13 mouse cellular contexts compared by ENCODE assay signal in genomic region chr4:155849792-155850451, GRCm38 (mm10). TPM values are rescaled to one million over a fixed set of nuclear protein-coding genes. Genes with fewer than 3 reads are reported as not detected.
A peak's percentile ranks its signal among the peaks of the same experiment; 100 is the strongest.
DNase-seq lines count a peak whose midpoint lies in the region; ATAC-seq and TF ChIP-seq lines count a peak whose summit lies in the region.
"Had no signal": no experiment of that assay in that cellular context is flagged by ENCODE, and none has a peak within 500 bp of the region (broad histone marks: within the 10 kb centered on the region; RNA-seq: fewer than 3 reads in every experiment).

No protein-coding gene starts in this region.

- H3K27ac ChIP-seq in forebrain, embryonic 13.5 days = no peak overlapping the region
- H3K27ac ChIP-seq in forebrain, embryonic 16.5 days (ENCODE audit: low read length) = no peak overlapping the region
- H3K27ac ChIP-seq in liver, adult 2 months (replicated peaks; ENCODE audit: insufficient read depth, low read depth, low read length) = peak overlapping the region; percentile 15; the same call in 1 of the 2 replicates
- H3K27ac ChIP-seq in liver, embryonic 11.5 days (ENCODE audit: low read depth, low read length) = no peak overlapping the region
- H3K27ac ChIP-seq in hindbrain, embryonic 16.5 days (ENCODE audit: low read depth, low read length) = no peak overlapping the region
- H3K27ac ChIP-seq in liver, postnatal 0 days (ENCODE audit: low read depth) = no peak overlapping the region
- H3K27ac ChIP-seq: lung, embryonic 15.5 days had no signal

- peak overlapping the region; percentile 96; the same call in 1 of the 2 replicates for H3K4me2 ChIP-seq in forebrain, embryonic 13.5 days
- no peak overlapping the region for H3K4me2 ChIP-seq in forebrain, embryonic 16.5 days (ENCODE audit: low read length)
- H3K4me2 ChIP-seq in liver, embryonic 11.5 days = no peak overlapping the region; the same call in 1 of the 2 replicates
- peak overlapping the region; percentile 93; the same call in 1 of the 2 replicates for H3K4me2 ChIP-seq in hindbrain, embryonic 16.5 days (ENCODE audit: low read length)
- peak overlapping the region; percentile 95 for H3K4me2 ChIP-seq in liver, postnatal 0 days (ENCODE audit: low read depth, low read length)
- H3K4me2 ChIP-seq: lung, embryonic 15.5 days had no signal

- TF ChIP-seq POLR2A in liver, adult 2 months (IDR thresholded peaks at IDR 0.05; ENCODE audit: extremely low read depth, insufficient read depth, low read length) = no peak

- no peak for ATAC-seq in forebrain, embryonic 13.5 days
- ATAC-seq in forebrain, embryonic 16.5 days = no peak
- no peak for ATAC-seq in liver, embryonic 11.5 days (replicated peaks; ENCODE audit: low FRiP score)
- no peak for ATAC-seq in hindbrain, embryonic 16.5 days
- ATAC-seq in liver, postnatal 0 days = no peak
- ATAC-seq: activated CD4-positive, CD25-positive, alpha-beta regulatory T cell, adult 4 months had no signal

- no peaks in the 10 kb centered on the region for H3K27me3 ChIP-seq in forebrain, embryonic 13.5 days
- no peaks in the 10 kb centered on the region for H3K27me3 ChIP-seq in forebrain, embryonic 16.5 days (replicated peaks; ENCODE audit: control insufficient read depth, insufficient read depth, low read length)
- H3K27me3 ChIP-seq in liver, adult 2 months (ENCODE audit: control insufficient read depth, insufficient read depth, low read length) = no peaks in the 10 kb centered on the region
- no peaks in the 10 kb centered on the region for H3K27me3 ChIP-seq in liver, embryonic 11.5 days (replicated peaks; ENCODE audit: control insufficient read depth, insufficient read depth, low read length)
- no peaks in the 10 kb centered on the region for H3K27me3 ChIP-seq in hindbrain, embryonic 16.5 days (replicated peaks; ENCODE audit: control insufficient read depth, insufficient read depth, low read length)
- H3K27me3 ChIP-seq in liver, postnatal 0 days (ENCODE audit: insufficient read depth, low read length) = no peaks in the 10 kb centered on the region
- H3K27me3 ChIP-seq: lung, embryonic 15.5 days had no signal

- H3K9ac ChIP-seq in forebrain, embryonic 13.5 days = peak overlapping the region; percentile 94; the same call in 1 of the 2 replicates
- no peak overlapping the region for H3K9ac ChIP-seq in forebrain, embryonic 16.5 days (replicated peaks; ENCODE audit: low read depth, low read length)
- H3K9ac ChIP-seq in liver, adult 2 months (ENCODE audit: low read depth, low read length) = no peak overlapping the region
- no peak overlapping the region for H3K9ac ChIP-seq in liver, embryonic 11.5 days (ENCODE audit: low read depth, low read length)
- no peak overlapping the region for H3K9ac ChIP-seq in hindbrain, embryonic 16.5 days (ENCODE audit: low read depth, low read length)
- H3K9ac ChIP-seq in liver, postnatal 0 days (replicated peaks) = no peak overlapping the region; the same call in 1 of the 2 replicates
- H3K9ac ChIP-seq: lung, embryonic 15.5 days had no signal

- no peak overlapping the region for H3K4me3 ChIP-seq in forebrain, embryonic 13.5 days
- H3K4me3 ChIP-seq in forebrain, embryonic 16.5 days (replicated peaks; ENCODE audit: low read length) = no peak overlapping the region
- no peak overlapping the region for H3K4me3 ChIP-seq in liver, adult 2 months (ENCODE audit: insufficient read depth, low read depth, low read length)
- H3K4me3 ChIP-seq in liver, embryonic 11.5 days (ENCODE audit: low read depth, low read length) = no peak overlapping the region
- H3K4me3 ChIP-seq in hindbrain, embryonic 16.5 days (ENCODE audit: low read length) = no peak overlapping the region
- no peak overlapping the region for H3K4me3 ChIP-seq in liver, postnatal 0 days (ENCODE audit: low read depth, low read length)
- H3K4me3 ChIP-seq: lung, embryonic 15.5 days had no signal

- 86% methylated on average over 3 of the region's 3 CpGs for whole genome bisulfite sequencing in forebrain, embryonic 13.5 days
- WGBS in forebrain, embryonic 16.5 days = 84% methylated on average over 3 of the region's 3 CpGs
- 26% methylated on average over 3 of the region's 3 CpGs for WGBS in liver, adult 2 months
- WGBS in liver, embryonic 11.5 days = 73% methylated on average over 3 of the region's 3 CpGs
- WGBS in hindbrain, embryonic 16.5 days = 92% methylated on average over 3 of the region's 3 CpGs
- WGBS in liver, postnatal 0 days (ENCODE audit: insufficient replicate concordance) = 80% methylated on average over 3 of the region's 3 CpGs

- TF ChIP-seq CTCF in liver, adult 2 months (IDR thresholded peaks at IDR 0.05; ENCODE audit: low read depth, low read length) = no peak
- TF ChIP-seq CTCF in liver, postnatal 0 days (IDR thresholded peaks at IDR 0.05; ENCODE audit: low read depth) = no peak

- peaks cover 40% of the 10 kb centered on the region for H3K79me2 ChIP-seq in liver, adult 2 months (ENCODE audit: control insufficient read depth, insufficient read depth, low read length)

- peak; percentile 64 for DNase-seq in liver, adult 2 months (ENCODE audit: extremely low read depth, low read depth, low spot score)
- DNase-seq in liver, embryonic 11.5 days (ENCODE audit: low spot score) = no peak
- no peak for DNase-seq in liver, postnatal 0 days
- DNase-seq in layer of hippocampus, postnatal 25 days (ENCODE audit: extremely low spot score in 1 of 2, low spot score in 1 of 2) = no peak
- DNase-seq in spleen, postnatal 14 days (ENCODE audit: low spot score in 2 of 2) = no peak
- DNase-seq: embryo, embryonic 11 days; retina, postnatal 1 day; thymus, adult 18-20 months had no signal

- H3K9me3 ChIP-seq in forebrain, embryonic 13.5 days (replicated peaks) = no peaks in the 10 kb centered on the region
- no peaks in the 10 kb centered on the region for H3K9me3 ChIP-seq in forebrain, embryonic 16.5 days (ENCODE audit: control insufficient read depth, low read length)
- H3K9me3 ChIP-seq in liver, embryonic 11.5 days (ENCODE audit: control insufficient read depth, low read length) = no peaks in the 10 kb centered on the region
- no peaks in the 10 kb centered on the region for H3K9me3 ChIP-seq in hindbrain, embryonic 16.5 days (ENCODE audit: control insufficient read depth, low read length)
- no peaks in the 10 kb centered on the region for H3K9me3 ChIP-seq in liver, postnatal 0 days (ENCODE audit: low read length)
- H3K9me3 ChIP-seq: lung, embryonic 15.5 days had no signal

- TF ChIP-seq EP300 in liver, postnatal 0 days (IDR thresholded peaks at IDR 0.05; ENCODE audit: low read depth) = no peak

- H3K36me3 ChIP-seq in forebrain, embryonic 13.5 days (ENCODE audit: poor library complexity, severe bottlenecking) = peaks cover 19% of the 10 kb centered on the region
- H3K36me3 ChIP-seq in forebrain, embryonic 16.5 days (ENCODE audit: control insufficient read depth, insufficient read depth) = peaks cover 2% of the 10 kb centered on the region
- no peaks in the 10 kb centered on the region for H3K36me3 ChIP-seq in liver, adult 2 months (ENCODE audit: control insufficient read depth, insufficient read depth, low read length)
- H3K36me3 ChIP-seq in liver, embryonic 11.5 days (ENCODE audit: control insufficient read depth, insufficient read depth, low read length) = peaks cover 7% of the 10 kb centered on the region; the same call in 1 of the 2 replicates
- peaks cover 6% of the 10 kb centered on the region for H3K36me3 ChIP-seq in hindbrain, embryonic 16.5 days (ENCODE audit: control insufficient read depth, insufficient read depth, low read length)
- H3K36me3 ChIP-seq in liver, postnatal 0 days (replicated peaks; ENCODE audit: insufficient read depth, low read length) = peaks cover 4% of the 10 kb centered on the region

- peaks cover 46% of the 10 kb centered on the region for H3K4me1 ChIP-seq in forebrain, embryonic 13.5 days
- H3K4me1 ChIP-seq in forebrain, embryonic 16.5 days (replicated peaks; ENCODE audit: control insufficient read depth, insufficient read depth, low read length) = peaks cover 41% of the 10 kb centered on the region
- peaks cover 25% of the 10 kb centered on the region for H3K4me1 ChIP-seq in liver, adult 2 months (ENCODE audit: control insufficient read depth, insufficient read depth, low read length)
- H3K4me1 ChIP-seq in liver, embryonic 11.5 days (replicated peaks; ENCODE audit: control insufficient read depth, insufficient read depth, low read length) = peaks cover 24% of the 10 kb centered on the region
- peaks cover 38% of the 10 kb centered on the region for H3K4me1 ChIP-seq in hindbrain, embryonic 16.5 days (ENCODE audit: control insufficient read depth, insufficient read depth, low read depth, low read length)
- H3K4me1 ChIP-seq in liver, postnatal 0 days (ENCODE audit: insufficient read depth) = peaks cover 40% of the 10 kb centered on the region

RNA-seq across cellular contexts. Expression of gene Dvl1, which starts 2.7 kb away (rescaled TPM):
- polyA plus RNA-seq in forebrain, embryonic 13.5 days (2015; fragmentation: Nextera tagmentation; extraction: Ambion mirVana) = 7.2 and 7.6 TPM in 2 replicates
- polyA plus RNA-seq in forebrain, embryonic 16.5 days (2015; fragmentation: Nextera tagmentation; extraction: Ambion mirVana) = 7.0 and 10.0 TPM in 2 replicates
- 40.5 and 44.6 TPM in 2 replicates for total RNA-seq in liver, adult 2 months (2014; rRNA removed)
- 101 and 162 TPM in 2 replicates for polyA plus RNA-seq in liver, adult 2 months (2012; rRNA removed)
- 7.0 and 11.0 TPM in 2 replicates for polyA plus RNA-seq in liver, embryonic 11.5 days (2014; fragmentation: Nextera tagmentation; extraction: Ambion mirVana)
- 10.2 and 10.7 TPM in 2 replicates for polyA plus RNA-seq in hindbrain, embryonic 16.5 days (2015; fragmentation: Nextera tagmentation; extraction: Ambion mirVana)
- 5.1 and 5.7 TPM in 2 replicates for polyA plus RNA-seq in liver, postnatal 0 days (2015; fragmentation: Nextera tagmentation; extraction: Ambion mirVana)
- total RNA-seq in layer of hippocampus, postnatal 25 days (2021) = 10 to 100 TPM; 75.6 to 77.2 TPM

RNA-seq across cellular contexts. Expression of gene Mxra8, which starts 10.4 kb away (rescaled TPM):
- 15.6 and 17.1 TPM in 2 replicates for polyA plus RNA-seq in forebrain, embryonic 13.5 days (2015; fragmentation: Nextera tagmentation; extraction: Ambion mirVana)
- 16.9 and 19.8 TPM in 2 replicates for polyA plus RNA-seq in forebrain, embryonic 16.5 days (2015; fragmentation: Nextera tagmentation; extraction: Ambion mirVana)
- total RNA-seq in liver, adult 2 months (2014; rRNA removed) = 7.5 and 8.8 TPM in 2 replicates
- 15.4 and 17.2 TPM in 2 replicates for polyA plus RNA-seq in liver, adult 2 months (2012; rRNA removed)
- polyA plus RNA-seq in liver, embryonic 11.5 days (2014; fragmentation: Nextera tagmentation; extraction: Ambion mirVana) = 14.9 and 16.6 TPM in 2 replicates
- polyA plus RNA-seq in hindbrain, embryonic 16.5 days (2015; fragmentation: Nextera tagmentation; extraction: Ambion mirVana) = 35.7 and 36.5 TPM in 2 replicates
- 13.7 and 14.4 TPM in 2 replicates for polyA plus RNA-seq in liver, postnatal 0 days (2015; fragmentation: Nextera tagmentation; extraction: Ambion mirVana)
- total RNA-seq in layer of hippocampus, postnatal 25 days (2021) = 1 to 10 TPM; 7.5 to 7.7 TPM

RNA-seq across cellular contexts. Expression of gene Tas1r3, which starts 13.2 kb away (rescaled TPM):
- 0.58 and 0.72 TPM in 2 replicates for polyA plus RNA-seq in forebrain, embryonic 13.5 days (2015; fragmentation: Nextera tagmentation; extraction: Ambion mirVana)
- polyA plus RNA-seq in forebrain, embryonic 16.5 days (2015; fragmentation: Nextera tagmentation; extraction: Ambion mirVana) = 0.72 and 0.84 TPM in 2 replicates
- 0.37 and 0.47 TPM in 2 replicates for total RNA-seq in liver, adult 2 months (2014; rRNA removed)
- polyA plus RNA-seq in liver, adult 2 months (2012; rRNA removed) = 0.12 and 0.35 TPM in 2 replicates
- polyA plus RNA-seq in liver, embryonic 11.5 days (2014; fragmentation: Nextera tagmentation; extraction: Ambion mirVana) = 0.22 and 0.26 TPM in 2 replicates
- polyA plus RNA-seq in hindbrain, embryonic 16.5 days (2015; fragmentation: Nextera tagmentation; extraction: Ambion mirVana) = 0.29 and 0.40 TPM in 2 replicates
- polyA plus RNA-seq in liver, postnatal 0 days (2015; fragmentation: Nextera tagmentation; extraction: Ambion mirVana) = 0.08 and 0.09 TPM in 2 replicates
- total RNA-seq in layer of hippocampus, postnatal 25 days (2021) = under 1 TPM; 0.31 to 0.32 TPM

RNA-seq across cellular contexts. Expression of gene Aurkaip1, which starts 18.9 kb away (rescaled TPM):
- 147 and 151 TPM in 2 replicates for polyA plus RNA-seq in forebrain, embryonic 13.5 days (2015; fragmentation: Nextera tagmentation; extraction: Ambion mirVana)
- 111 and 121 TPM in 2 replicates for polyA plus RNA-seq in forebrain, embryonic 16.5 days (2015; fragmentation: Nextera tagmentation; extraction: Ambion mirVana)
- total RNA-seq in liver, adult 2 months (2014; rRNA removed) = 140 and 151 TPM in 2 replicates
- 141 and 154 TPM in 2 replicates for polyA plus RNA-seq in liver, adult 2 months (2012; rRNA removed)
- polyA plus RNA-seq in liver, embryonic 11.5 days (2014; fragmentation: Nextera tagmentation; extraction: Ambion mirVana) = 199 and 212 TPM in 2 replicates
- 133 and 143 TPM in 2 replicates for polyA plus RNA-seq in hindbrain, embryonic 16.5 days (2015; fragmentation: Nextera tagmentation; extraction: Ambion mirVana)
- 89.9 and 92.7 TPM in 2 replicates for polyA plus RNA-seq in liver, postnatal 0 days (2015; fragmentation: Nextera tagmentation; extraction: Ambion mirVana)
- 100 to 1,000 TPM in 1 of 2 experiments, 10 to 100 TPM in 1; 95.9 to 105 TPM for total RNA-seq in layer of hippocampus, postnatal 25 days (2021)

RNA-seq across cellular contexts. Expression of gene Cptp, which starts 19.3 kb away (rescaled TPM):
- polyA plus RNA-seq in forebrain, embryonic 13.5 days (2015; fragmentation: Nextera tagmentation; extraction: Ambion mirVana) = 19.1 and 22.3 TPM in 2 replicates
- 22.5 and 23.8 TPM in 2 replicates for polyA plus RNA-seq in forebrain, embryonic 16.5 days (2015; fragmentation: Nextera tagmentation; extraction: Ambion mirVana)
- 5.7 and 7.5 TPM in 2 replicates for total RNA-seq in liver, adult 2 months (2014; rRNA removed)
- polyA plus RNA-seq in liver, adult 2 months (2012; rRNA removed) = 32.1 and 48.6 TPM in 2 replicates
- 16.4 and 16.9 TPM in 2 replicates for polyA plus RNA-seq in liver, embryonic 11.5 days (2014; fragmentation: Nextera tagmentation; extraction: Ambion mirVana)
- polyA plus RNA-seq in hindbrain, embryonic 16.5 days (2015; fragmentation: Nextera tagmentation; extraction: Ambion mirVana) = 30.2 and 31.7 TPM in 2 replicates
- 8.1 and 8.4 TPM in 2 replicates for polyA plus RNA-seq in liver, postnatal 0 days (2015; fragmentation: Nextera tagmentation; extraction: Ambion mirVana)
- total RNA-seq in layer of hippocampus, postnatal 25 days (2021) = 10 to 100 TPM; 29.7 to 33.0 TPM

Comparison
In these comparisons a context has a peak if more than half of its experiments do, and no peak if none do; other contexts are left out.
1. H3K4me2 ChIP-seq: peak in forebrain, embryonic 13.5 days (single experiment), hindbrain, embryonic 16.5 days (single experiment) and liver, postnatal 0 days (single experiment); none in forebrain, embryonic 16.5 days (single experiment) and liver, embryonic 11.5 days (single experiment).